In the genomic region with DNA sequence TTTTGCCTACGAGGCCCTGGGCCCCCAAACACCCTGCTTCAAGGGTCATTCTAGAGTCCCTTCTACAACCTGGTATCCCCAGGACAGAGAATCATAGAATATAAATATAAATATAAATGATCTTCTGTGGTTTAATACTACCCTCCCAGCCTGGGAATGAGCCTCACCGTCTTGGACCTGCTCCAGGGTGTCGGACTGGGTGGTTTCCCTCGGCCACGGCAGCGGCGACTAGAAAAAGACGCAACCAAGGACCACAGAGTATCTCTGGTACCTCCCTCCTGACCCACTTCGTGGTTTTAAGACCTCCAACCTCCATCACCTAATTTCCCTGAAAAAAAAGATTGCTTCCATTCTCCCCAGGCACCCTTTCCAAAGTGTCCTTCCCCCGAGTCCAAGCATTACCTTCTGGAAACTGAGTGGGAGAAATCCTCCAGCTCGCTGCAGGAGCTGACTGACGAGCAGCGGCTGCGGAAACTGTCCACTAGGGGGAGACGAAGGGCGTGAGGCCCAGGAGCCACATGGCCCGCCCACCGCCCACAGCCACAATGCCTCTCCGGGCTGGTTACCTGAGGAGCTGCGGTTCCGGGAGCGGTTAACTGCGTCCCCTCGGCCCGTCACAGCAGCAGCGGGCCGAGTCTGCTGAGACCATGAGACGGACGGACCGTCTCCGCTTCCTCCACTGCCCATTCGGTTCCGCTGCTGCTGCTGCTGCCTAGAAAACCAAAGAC, we compare ENCODE assay signal across 7 mouse cellular contexts. TPM values are rescaled to one million over a fixed set of nuclear protein-coding genes. Genes with fewer than 3 reads are reported as not detected.
A peak's percentile ranks its signal among the peaks of the same experiment; 100 is the strongest.
DNase-seq lines count a peak whose midpoint lies in the region; ATAC-seq and TF ChIP-seq lines count a peak whose summit lies in the region.

No protein-coding gene starts in this region.

- peak; percentile 75 for ATAC-seq in intestine, postnatal 0 days
- ATAC-seq in midbrain, embryonic 12.5 days (ENCODE audit: low FRiP score, low read depth): peak; percentile 67

- 20% methylated on average over 33 of the region's 33 CpGs for WGBS in intestine, postnatal 0 days
- WGBS in midbrain, embryonic 12.5 days: 21% methylated on average over 33 of the region's 33 CpGs
- WGBS in small intestine, adult 2 months: 20% methylated on average over 33 of the region's 33 CpGs

- TF ChIP-seq CTCF in intestine, postnatal 0 days (IDR thresholded peaks at IDR 0.05; ENCODE audit: low read depth): peak; percentile 98
- TF ChIP-seq CTCF in small intestine, adult 2 months (IDR thresholded peaks at IDR 0.05; ENCODE audit: extremely low read depth, insufficient read length, insufficient replicate concordance, low read depth, low read length): peak; percentile 91

- TF ChIP-seq POLR2A in small intestine, adult 2 months (IDR thresholded peaks at IDR 0.05; ENCODE audit: low read depth, low read length): no peak

- H3K4me3 ChIP-seq in intestine, postnatal 0 days (ENCODE audit: low read depth, low read length): peak overlapping the region; percentile 35
- H3K4me3 ChIP-seq in midbrain, embryonic 12.5 days: peak overlapping the region; percentile 45
- peak overlapping the region; percentile 58 for H3K4me3 ChIP-seq in small intestine, adult 2 months (ENCODE audit: low read depth, low read length)

- H3K4me2 ChIP-seq in intestine, postnatal 0 days (replicated peaks; ENCODE audit: low read depth): peak overlapping the region; percentile 84
- H3K4me2 ChIP-seq in midbrain, embryonic 12.5 days (replicated peaks): peak overlapping the region; percentile 70

- H3K27ac ChIP-seq in intestine, postnatal 0 days (ENCODE audit: low read depth, low read length): no peak overlapping the region
- no peak overlapping the region for H3K27ac ChIP-seq in midbrain, embryonic 12.5 days (replicated peaks)
- no peak overlapping the region for H3K27ac ChIP-seq in small intestine, adult 2 months (ENCODE audit: insufficient read depth, low read depth, low read length)

- 0 out of 2 replicates have a peak, but pooled peaks cover 4% of the 10 kb centered on the region for H3K4me1 ChIP-seq in intestine, postnatal 0 days (replicated peaks; ENCODE audit: control insufficient read depth, insufficient read depth, low read length)
- peaks cover 27% of the 10 kb centered on the region for H3K4me1 ChIP-seq in midbrain, embryonic 12.5 days
- peaks cover 9% of the 10 kb centered on the region for H3K4me1 ChIP-seq in small intestine, adult 2 months (ENCODE audit: control insufficient read depth, insufficient read depth, insufficient read length, low read length)

- peaks cover 10% of the 10 kb centered on the region for H3K36me3 ChIP-seq in intestine, postnatal 0 days (ENCODE audit: control insufficient read depth, insufficient read depth)
- no peaks in the 10 kb centered on the region for H3K36me3 ChIP-seq in midbrain, embryonic 12.5 days
- peaks cover 19% of the 10 kb centered on the region for H3K36me3 ChIP-seq in small intestine, adult 2 months (ENCODE audit: control insufficient read depth, insufficient read depth, low read length)

- intact Hi-C loops in left cerebral cortex, postnatal 4 days (cut with DNase I): loop anchor here (10.0 kb wide), 1 partner anchor 113 kb away; a partner anchor contains a TSS

- H3K27me3 ChIP-seq in intestine, postnatal 0 days (replicated peaks; ENCODE audit: control insufficient read depth, insufficient read depth, low read length): 0 out of 2 replicates have a peak, but pooled peaks cover 4% of the 10 kb centered on the region
- H3K27me3 ChIP-seq in midbrain, embryonic 12.5 days: peaks cover 26% of the 10 kb centered on the region
- no peaks in the 10 kb centered on the region for H3K27me3 ChIP-seq in small intestine, adult 2 months (ENCODE audit: control insufficient read depth, insufficient read depth, low read length)

- H3K9ac ChIP-seq in intestine, postnatal 0 days (ENCODE audit: low read depth, low read length): peak overlapping the region; percentile 22; the same call in 1 of the 2 replicates
- H3K9ac ChIP-seq in midbrain, embryonic 12.5 days (replicated peaks): peak overlapping the region; percentile 54

- no peaks in the 10 kb centered on the region for H3K9me3 ChIP-seq in intestine, postnatal 0 days (ENCODE audit: control insufficient read depth)
- no peaks in the 10 kb centered on the region for H3K9me3 ChIP-seq in midbrain, embryonic 12.5 days

- peak; percentile 92 for DNase-seq in adrenal gland, postnatal 10 days
- peak; percentile 79 for DNase-seq in embryo, embryonic 9.5 days (ENCODE audit: extremely low spot score)
- DNase-seq in gastrocnemius, postnatal 4 days (ENCODE audit: low spot score in 2 of 2): peak; percentile 73 to 86
- DNase-seq in left cerebral cortex, postnatal 4 days: peak; percentile 90

RNA-seq across cellular contexts. Expression of a gene that starts 18.2 kb away (rescaled TPM):
- 10 to 100 TPM; 12.5 to 13.9 TPM for total RNA-seq in adrenal gland, postnatal 10 days (2021)
- 10 to 100 TPM; 12.5 to 15.7 TPM for total RNA-seq in gastrocnemius, postnatal 4 days (2021)
- 13.5 and 15.1 TPM in 2 replicates for polyA plus RNA-seq in intestine, postnatal 0 days (2015; fragmentation: Nextera tagmentation; extraction: Ambion mirVana)
- 10 to 100 TPM; 16.0 to 23.3 TPM for total RNA-seq in left cerebral cortex, postnatal 4 days (2021)
- polyA plus RNA-seq in midbrain, embryonic 12.5 days (2016; fragmentation: Nextera tagmentation; extraction: Ambion mirVana): 34.7 and 38.7 TPM in 2 replicates
- polyA plus RNA-seq in small intestine, adult 2 months (2012; rRNA removed): 11.1 and 21.4 TPM in 2 replicates

RNA-seq across cellular contexts. Expression of a gene that starts 20.9 kb away (rescaled TPM):
- 1 to 10 TPM; 5.0 to 7.9 TPM for total RNA-seq in adrenal gland, postnatal 10 days (2021)
- 1 to 10 TPM; 2.6 TPM for total RNA-seq in gastrocnemius, postnatal 4 days (2021)
- 141 and 155 TPM in 2 replicates for polyA plus RNA-seq in intestine, postnatal 0 days (2015; fragmentation: Nextera tagmentation; extraction: Ambion mirVana)
- total RNA-seq in left cerebral cortex, postnatal 4 days (2021): 10 to 100 TPM; 16.1 to 16.8 TPM
- polyA plus RNA-seq in midbrain, embryonic 12.5 days (2016; fragmentation: Nextera tagmentation; extraction: Ambion mirVana): 2.5 and 4.2 TPM in 2 replicates
- polyA plus RNA-seq in small intestine, adult 2 months (2012; rRNA removed): 268 and 499 TPM in 2 replicates

RNA-seq across cellular contexts. Expression of a gene that starts 33.7 kb away (rescaled TPM):
- 1 to 10 TPM; 6.1 to 7.4 TPM for total RNA-seq in adrenal gland, postnatal 10 days (2021)
- total RNA-seq in gastrocnemius, postnatal 4 days (2021): 1 to 10 TPM; 4.0 to 4.2 TPM
- 0.18 and 0.24 TPM in 2 replicates for polyA plus RNA-seq in intestine, postnatal 0 days (2015; fragmentation: Nextera tagmentation; extraction: Ambion mirVana)
- total RNA-seq in left cerebral cortex, postnatal 4 days (2021): 100 to 1,000 TPM; 152 to 154 TPM
- polyA plus RNA-seq in midbrain, embryonic 12.5 days (2016; fragmentation: Nextera tagmentation; extraction: Ambion mirVana): 12.0 and 13.5 TPM in 2 replicates
- 0.41 and 0.55 TPM in 2 replicates for polyA plus RNA-seq in small intestine, adult 2 months (2012; rRNA removed)

RNA-seq across cellular contexts. Expression of a gene that starts 52.3 kb away (rescaled TPM):
- total RNA-seq in adrenal gland, postnatal 10 days (2021): 1 to 10 TPM; 3.7 to 5.0 TPM
- 1 to 10 TPM; 4.3 to 4.6 TPM for total RNA-seq in gastrocnemius, postnatal 4 days (2021)
- polyA plus RNA-seq in intestine, postnatal 0 days (2015; fragmentation: Nextera tagmentation; extraction: Ambion mirVana): 0.72 and 1.4 TPM in 2 replicates
- 1 to 10 TPM in 1 of 2 experiments, under 1 TPM in 1; 0.90 to 1.5 TPM for total RNA-seq in left cerebral cortex, postnatal 4 days (2021)
- 0.59 and 0.63 TPM in 2 replicates for polyA plus RNA-seq in midbrain, embryonic 12.5 days (2016; fragmentation: Nextera tagmentation; extraction: Ambion mirVana)
- polyA plus RNA-seq in small intestine, adult 2 months (2012; rRNA removed): 1.9 and 2.2 TPM in 2 replicates

Comparison
In these comparisons a context has a peak if more than half of its experiments do, and no peak if none do; other contexts are left out.
1. RNA of a gene that starts 33.7 kb away (total RNA-seq): 152 to 154 TPM in left cerebral cortex, postnatal 4 days; 6.1 to 7.4 TPM in adrenal gland, postnatal 10 days and 4.0 to 4.2 TPM in gastrocnemius, postnatal 4 days; every median in the first group is over 10 times any median in the second.
2. Peak in every context shown above with its lines, with median percentiles within 50 percentile points of each other: DNase-seq and H3K4me3 ChIP-seq.